Mouse (Mus musculus) kidney, adult 2 months (tissue): Measurements from ENCODE around the gene Mccc2. TPM values are rescaled to one million over a fixed set of nuclear protein-coding genes. Genes with fewer than 3 reads are reported as not detected.

Source experiments
- DNase-seq: peaks from one replicate; pipeline ENCODE4 v3.0.0; 2021
- H3K27ac ChIP-seq: fragments of 200-500 bp; 2 replicates; pipeline ENCODE4 v1.5.1; 2012; ENCODE audit warnings: low read depth, low read length, control low read depth, inconsistent platforms; ENCODE audit not compliant: insufficient read depth
- H3K27me3 ChIP-seq: fragments of 200-500 bp; replicated peaks from 2 replicates; pipeline ENCODE4 v1.6.1; 2012; ENCODE audit warnings: mild to moderate bottlenecking, moderate library complexity, low read length, inconsistent platforms; ENCODE audit not compliant: control insufficient read depth, insufficient read depth
- H3K36me3 ChIP-seq: fragments of 200-500 bp; 2 replicates; pipeline ENCODE4 v1.6.1; 2012; ENCODE audit warnings: mild to moderate bottlenecking, moderate library complexity, low read length, inconsistent platforms; ENCODE audit not compliant: control insufficient read depth, insufficient read depth
- H3K4me1 ChIP-seq: fragments of 200-500 bp; 2 replicates; pipeline ENCODE4 v1.6.1; 2011; ENCODE audit warnings: low read length; ENCODE audit not compliant: control insufficient read depth, insufficient read depth
- H3K4me3 ChIP-seq: fragments of 200-500 bp; 2 replicates; pipeline ENCODE4 v1.5.1; 2011; ENCODE audit warnings: mild to moderate bottlenecking, low read depth, low read length, control low read depth; ENCODE audit not compliant: insufficient read depth
- CTCF ChIP-seq: fragments of 200-500 bp; conservative IDR thresholded peaks from 2 replicates; pipeline ENCODE4 v1.5.1; 2011; ENCODE audit warnings: low read depth, mild to moderate bottlenecking, control low read depth, low read length, moderate library complexity, mixed read lengths; ENCODE audit not compliant: insufficient read depth, insufficient read length
- POLR2A ChIP-seq: fragments of 200-500 bp; IDR thresholded peaks from one replicate; pipeline ENCODE4 v1.6.1; 2011; ENCODE audit warnings: low read depth, low read length, control low read depth
- WGBS: fragments of 180-500 bp; shearing (Covaris S2); methylation state at CpG from one replicate; pipeline ENCODE4 v1.1.7; 2018; 5-methylcytosine and 5-hydroxymethylcytosine counted together
- polyA plus RNA-seq: library from polyadenylated mRNA; depleted of rRNA; stranded (reverse); fragments of >200 nt; gene quantifications from 2 replicates; pipeline ENCODE4 v1.2.3, GENCODE M21; 2012; rRNA removed

Mccc2 gene
- polyA plus RNA-seq, 1 experiment = 79.5 TPM

DNA sequence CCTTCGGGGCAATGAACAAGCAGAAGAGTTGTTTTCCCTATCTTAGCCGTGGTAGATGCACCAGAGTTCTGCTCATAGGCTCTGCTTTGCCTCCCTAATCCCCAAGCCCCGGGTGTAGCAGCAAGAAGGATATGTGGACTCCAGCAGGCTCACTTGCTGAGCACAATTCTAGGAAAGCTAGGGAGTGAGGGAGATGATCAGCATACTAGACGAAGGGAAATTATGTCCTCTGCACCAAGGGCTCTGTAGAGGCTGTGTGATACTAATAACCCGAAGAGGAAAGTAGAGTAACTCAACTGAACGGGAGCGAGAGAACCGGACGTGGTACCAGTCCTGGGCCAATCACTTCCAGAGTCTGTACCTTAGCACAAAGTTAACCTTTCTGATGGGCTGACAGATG lies 114.5 kb downstream of the Mccc2 start, which contains the start of gene Cartpt:
Cartpt (minus strand) TSS at position 127 of the 400 bp plus-strand sequence.
- Histone ChIP-seq H3K27me3 (no peaks in the 10 kb centered on the region; the same call in 1 of the 2 replicates), H3K4me3 (no peak within 1 kb of the TSS), H3K27ac (no peak within 1 kb of the TSS), H3K36me3 (no peaks in the 10 kb centered on the region), H3K4me1 (no peaks in the 10 kb centered on the region)
- no peak for DNase-seq
- WGBS = 49% methylated on average over 9 of the region's 9 CpGs
- TF ChIP-seq CTCF (no peak), POLR2A (no peak)

DNA sequence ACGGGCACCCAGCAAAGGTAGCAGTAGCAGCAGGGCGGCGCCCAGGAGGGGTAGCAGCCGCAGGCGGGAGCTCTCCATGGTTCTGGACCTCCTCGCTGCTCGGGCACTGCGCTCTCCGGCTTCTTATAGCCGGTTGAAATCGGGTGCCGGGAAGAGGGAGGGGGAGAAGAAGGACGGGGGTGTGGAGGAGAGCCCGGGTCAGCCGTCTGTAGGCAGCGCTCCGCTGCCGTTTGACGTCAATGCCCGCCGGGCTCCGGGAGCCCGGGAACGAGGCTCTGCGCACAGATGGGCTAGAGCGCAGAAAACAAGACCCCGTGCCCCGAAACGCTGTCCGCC lies 114.9 kb downstream of the Mccc2 start:
- TF ChIP-seq POLR2A = no peak
- no peak for TF ChIP-seq CTCF
- peak; percentile 31 for DNase-seq
- Histone ChIP-seq H3K4me1 (no peaks in the 10 kb centered on the region), H3K27ac (no peak overlapping the region), H3K36me3 (no peaks in the 10 kb centered on the region), H3K27me3 (no peaks in the 10 kb centered on the region; the same call in 1 of the 2 replicates), H3K4me3 (no peak overlapping the region)
- WGBS = 2% methylated on average over 30 of the region's 30 CpGs

DNA sequence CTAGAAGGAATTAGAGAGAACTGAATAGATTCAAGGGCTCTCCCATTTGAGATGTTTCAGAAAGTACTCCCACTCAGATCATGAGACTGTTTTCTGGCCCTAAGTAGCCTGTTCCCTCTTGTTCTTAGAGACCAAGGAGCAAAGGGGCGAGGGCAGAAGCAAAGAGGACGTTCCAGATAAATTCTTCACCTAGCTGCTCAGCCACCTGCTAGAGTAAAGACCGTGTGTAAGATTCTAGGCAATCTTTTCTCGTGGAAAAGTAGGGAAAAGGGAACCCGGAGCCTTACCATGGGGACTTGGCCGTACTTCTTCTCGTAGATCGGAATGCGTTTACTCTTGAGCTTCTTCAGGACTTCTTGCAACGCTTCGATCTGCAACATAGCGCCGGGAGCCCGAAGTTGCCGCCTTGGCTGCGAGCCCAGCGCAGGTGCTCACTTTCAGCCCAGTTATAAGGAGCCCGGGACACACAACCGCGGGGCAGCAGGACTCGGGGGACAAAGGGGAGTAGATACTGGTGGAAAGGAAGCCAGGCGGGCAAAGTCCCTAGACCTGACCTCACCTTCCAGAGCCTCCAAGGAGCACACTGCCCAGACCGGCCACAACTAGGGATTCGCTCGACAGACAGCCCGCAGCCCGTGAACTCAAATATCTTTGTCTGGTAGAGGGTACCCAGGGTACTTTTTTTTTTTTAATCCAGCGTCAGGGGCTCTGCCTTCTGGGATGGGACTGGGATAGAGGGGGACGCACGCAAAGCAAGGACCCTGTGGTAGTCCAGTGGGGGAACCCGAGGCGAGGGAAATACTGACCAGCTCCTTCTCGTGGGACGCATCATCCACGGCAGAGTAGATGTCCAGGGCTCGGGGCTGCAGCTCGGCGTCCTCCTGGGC lies 115.5 kb downstream of the Mccc2 start:
- 7% methylated on average over 38 of the region's 38 CpGs for WGBS
- DNase-seq = peak; percentile 0
- Histone ChIP-seq H3K27ac (no peak overlapping the region), H3K4me3 (no peak overlapping the region), H3K27me3 (no peaks in the 10 kb centered on the region; the same call in 1 of the 2 replicates), H3K4me1 (no peaks in the 10 kb centered on the region), H3K36me3 (no peaks in the 10 kb centered on the region)
- TF ChIP-seq POLR2A (no peak), CTCF (no peak)

- WGBS = 19% methylated on average over 14 of the region's 14 CpGs
- Histone ChIP-seq H3K36me3 (no peaks in the 10 kb centered on the region), H3K27me3 (no peaks in the 10 kb centered on the region; the same call in 1 of the 2 replicates), H3K27ac (no peak overlapping the region), H3K4me1 (no peaks in the 10 kb centered on the region), H3K4me3 (no peak overlapping the region)
- no peak for TF ChIP-seq POLR2A
- no peak for TF ChIP-seq CTCF
- no peak for DNase-seq
Measured at GRCm38 (mm10) chr13:99898816-99899215, 116.6 kb downstream of the Mccc2 start.

Other genes with a start within 250 kb of the Mccc2 start
- not detected in 2 replicates for gene Cartpt, start 114.5 kb downstream of the Mccc2 start, polyA plus RNA-seq
- gene Bdp1, start 88.4 kb upstream of the Mccc2 start, polyA plus RNA-seq = 1.6 and 2.2 TPM in 2 replicates
- 8.3 and 11.5 TPM in 2 replicates for gene Serf1, start 92.4 kb upstream of the Mccc2 start, polyA plus RNA-seq
- gene Smn1, start 109.2 kb upstream of the Mccc2 start, polyA plus RNA-seq = 10.7 and 14.3 TPM in 2 replicates
- 1.0 TPM in 2 replicates for gene Naip2, start 186.5 kb upstream of the Mccc2 start, polyA plus RNA-seq
- 0.42 and 0.84 TPM in 2 replicates for gene Naip5, start 230.7 kb upstream of the Mccc2 start, polyA plus RNA-seq